Mouse (Mus musculus) urinary bladder, postnatal 25 days (tissue): Measurements from ENCODE around the gene Gm5152.
"Not testable (repeated sequence)": the region's sequence is repeated elsewhere in the genome, so short reads cannot be mapped to it uniquely, and the experiment has no call there.

Source experiments
- DNase-seq: peaks from one replicate; pipeline ENCODE4 v3.0.0; 2022; ENCODE audit warnings: low spot score

Gm5152 gene

GRCm38 (mm10) chr5:10246426-10246825 is at the start of gene Gm5152:
TSS of gene Gm5152 (minus strand) at chr5:10246526.
- DNase-seq = not testable (repeated sequence)

GRCm38 (mm10) chr5:10254768-10255167 is 8.4 kb upstream of the Gm5152 start:
- DNase-seq = not testable (repeated sequence)

- DNase-seq = not testable (repeated sequence)
Observed at GRCm38 (mm10) chr5:10245770-10246169, 556 bp downstream of the Gm5152 start.

DNA sequence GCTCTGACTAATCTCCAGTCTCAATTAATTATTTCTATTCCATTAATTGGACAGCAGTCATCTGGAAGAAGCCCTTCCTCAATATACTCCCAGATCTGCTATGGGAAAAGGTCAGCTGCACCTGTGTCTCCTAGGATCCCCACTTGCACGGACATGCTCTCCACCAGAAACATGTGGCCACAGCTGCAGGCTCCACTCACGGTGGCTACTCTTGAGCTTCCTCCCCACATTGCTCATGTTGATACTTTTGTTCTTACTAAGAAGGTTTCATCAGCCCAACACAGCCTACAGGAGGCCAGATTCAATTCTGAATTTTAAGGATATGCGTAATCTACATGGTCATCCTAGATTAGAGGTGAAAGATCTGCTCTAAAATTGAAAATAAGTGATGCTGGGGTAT is 5.9 kb downstream of the Gm5152 start:
- DNase-seq = not testable (repeated sequence)

GRCm38 (mm10) chr5:10220317-10220716 is 26.0 kb downstream of the Gm5152 start:
- DNase-seq = no peak

GRCm38 (mm10) chr5:10203067-10203466 is 43.3 kb downstream of the Gm5152 start:
- DNase-seq = no peak

DNA sequence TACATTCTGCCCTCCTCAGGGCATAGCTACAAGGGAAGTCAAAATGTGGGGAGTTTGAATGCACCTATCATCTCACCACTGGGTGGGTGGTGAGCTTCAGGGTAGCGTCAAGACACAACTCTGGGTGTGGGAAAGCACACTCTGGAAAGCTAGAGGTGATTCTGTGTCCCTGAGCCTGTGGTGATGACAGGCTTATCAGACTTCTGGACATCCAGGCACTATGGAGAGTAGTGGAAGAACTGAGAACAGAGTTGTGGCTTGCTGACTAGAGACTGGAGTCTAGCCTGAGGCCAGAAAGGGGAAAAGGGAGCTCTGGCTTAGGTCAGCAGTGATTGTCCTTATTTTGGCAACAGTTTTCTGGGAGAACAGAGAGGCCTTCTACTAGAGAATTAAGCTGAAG is 49.4 kb downstream of the Gm5152 start:
- DNase-seq = no peak
